Mouse (Mus musculus) lung, postnatal 0 days (tissue): ENCODE measurements around the gene Dok5. TPM values are rescaled to one million over a fixed set of nuclear protein-coding genes. Genes with fewer than 3 reads are reported as not detected.
A peak's percentile ranks its signal among the peaks of the same experiment; 100 is the strongest.

Experiments
- ATAC-seq: fragments of 200-750 bp; cut with Nextera tagmentation; 2 replicates; pipeline ENCODE4 v1.8.0; 2017; ENCODE audit warnings: moderate library complexity
- DNase-seq: peaks from one replicate; pipeline ENCODE4 v3.0.0-alpha.2; 2016; ENCODE audit warnings: low spot score
- H3K27ac ChIP-seq: fragments of 300-500 bp; sonication (generic); 2 replicates; pipeline ENCODE4 v1.5.1; 2014; ENCODE audit warnings: antibody characterized with exemption, mild to moderate bottlenecking, low read length, mixed read lengths
- H3K27me3 ChIP-seq: fragments of 300-500 bp; sonication (generic); replicated peaks from 2 replicates; pipeline ENCODE4 v1.6.1; 2014; ENCODE audit warnings: low read length, mixed read lengths; ENCODE audit not compliant: insufficient read depth
- H3K36me3 ChIP-seq: fragments of 300-500 bp; sonication (generic); 2 replicates; pipeline ENCODE4 v1.6.1; 2014; ENCODE audit warnings: low read length, mixed read lengths; ENCODE audit not compliant: insufficient read depth
- H3K4me1 ChIP-seq: fragments of 300-500 bp; sonication (generic); 2 replicates; pipeline ENCODE4 v1.6.1; 2014; ENCODE audit warnings: antibody characterized with exemption, low read depth, low read length, mixed read lengths; ENCODE audit not compliant: insufficient read depth
- H3K4me2 ChIP-seq: fragments of 300-500 bp; sonication (generic); replicated peaks from 2 replicates; pipeline ENCODE4 v1.6.1; 2014; ENCODE audit warnings: low read depth, mild to moderate bottlenecking, low read length, moderate library complexity, mixed read lengths
- H3K4me3 ChIP-seq: fragments of 300-500 bp; sonication (generic); 2 replicates; pipeline ENCODE4 v1.5.1; 2014; ENCODE audit warnings: low read depth, low read length
- H3K9ac ChIP-seq: fragments of 300-500 bp; sonication (generic); replicated peaks from 2 replicates; pipeline ENCODE4 v1.6.1; 2014; ENCODE audit warnings: low read depth, mild to moderate bottlenecking
- H3K9me3 ChIP-seq: fragments of 300-500 bp; sonication (generic); 2 replicates; pipeline ENCODE4 v1.6.1; 2016; ENCODE audit warnings: low read length, mixed read lengths
- CTCF ChIP-seq: IDR thresholded peaks from 2 replicates; pipeline ENCODE4 v1.5.1; 2016; ENCODE audit warnings: antibody characterized with exemption, mild to moderate bottlenecking
- EP300 ChIP-seq: IDR thresholded peaks from 2 replicates; pipeline ENCODE4 v1.6.1; 2016; ENCODE audit warnings: antibody characterized with exemption, mild to moderate bottlenecking, control low read depth
- WGBS: fragments of 180-500 bp; shearing (Covaris S2); extraction: QIAGEN DNeasy Blood & Tissue Kit; methylation state at CpG from one replicate; pipeline ENCODE4 v1.1.7; 2014; 5-methylcytosine and 5-hydroxymethylcytosine counted together
- polyA plus RNA-seq: library from polyadenylated mRNA; unstranded; fragments of >200 nt; fragmentation: Nextera tagmentation; extraction: Ambion mirVana; gene quantifications from 2 replicates; pipeline ENCODE4 v1.2.1, GENCODE M21; 2015

Gene Dok5
- polyA plus RNA-seq, 1 experiment from 2014 or later = 0.55 TPM

GRCm38 (mm10) chr2:170726996-170727710 is 4.5 kb upstream of the Dok5 start:
- no peak for TF ChIP-seq EP300
- no peak for TF ChIP-seq CTCF
- peaks cover 4% of the 10 kb centered on the region; the same call in 1 of the 2 replicates for H3K27me3 ChIP-seq
- H3K9me3 ChIP-seq = no peaks in the 10 kb centered on the region
- DNase-seq (no peak), ATAC-seq (no peak)
- no peak overlapping the region for H3K9ac ChIP-seq
- H3K36me3 ChIP-seq = no peaks in the 10 kb centered on the region
- no peaks in the 10 kb centered on the region for H3K4me1 ChIP-seq
- no peak overlapping the region for H3K4me2 ChIP-seq
- WGBS = 31% methylated on average over 6 of the region's 6 CpGs
- no peak overlapping the region for H3K27ac ChIP-seq
- H3K4me3 ChIP-seq = no peak overlapping the region

DNA sequence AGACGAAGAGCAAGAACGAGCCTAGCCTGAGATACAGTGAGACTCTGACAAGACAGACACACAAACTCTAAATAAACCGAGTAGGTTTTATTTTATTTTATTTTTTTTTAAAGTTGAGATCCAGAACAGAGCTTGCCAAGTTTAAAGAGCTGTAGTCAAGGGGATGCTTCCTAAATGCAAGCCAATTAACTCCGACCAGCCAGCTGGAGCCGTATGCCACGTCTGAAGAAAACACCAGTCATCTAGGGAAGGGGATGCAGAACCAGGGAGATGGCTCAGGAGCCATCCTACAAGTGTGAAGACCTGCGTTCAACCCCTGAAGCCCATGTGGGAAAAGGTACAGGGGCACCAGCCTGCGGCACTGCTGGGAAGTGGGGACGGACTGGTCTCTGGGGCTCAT is 2.7 kb upstream of the Dok5 start:
- Histone ChIP-seq H3K4me3 (no peak overlapping the region), H3K9me3 (no peaks in the 10 kb centered on the region), H3K4me1 (no peaks in the 10 kb centered on the region), H3K27me3 (peaks cover 10% of the 10 kb centered on the region; the same call in 1 of the 2 replicates), H3K4me2 (no peak overlapping the region), H3K27ac (no peak overlapping the region), H3K9ac (no peak overlapping the region), H3K36me3 (no peaks in the 10 kb centered on the region)
- DNase-seq (no peak), ATAC-seq (no peak)
- no peak for TF ChIP-seq EP300
- no peak for TF ChIP-seq CTCF
- WGBS = 87% methylated on average over 9 of the region's 9 CpGs

- no peaks in the 10 kb centered on the region for H3K9me3 ChIP-seq
- no peaks in the 10 kb centered on the region for H3K36me3 ChIP-seq
- no peak for DNase-seq
- H3K4me3 ChIP-seq = no peak overlapping the region
- peaks cover 10% of the 10 kb centered on the region; the same call in 1 of the 2 replicates for H3K27me3 ChIP-seq
- no peak for TF ChIP-seq EP300
- no peak for TF ChIP-seq CTCF
- WGBS = 42% methylated on average over 2 of the region's 2 CpGs
- H3K27ac ChIP-seq = no peak overlapping the region
- H3K4me1 ChIP-seq = no peaks in the 10 kb centered on the region
- no peak for ATAC-seq
- no peak overlapping the region for H3K4me2 ChIP-seq
- H3K9ac ChIP-seq = no peak overlapping the region
Measured at GRCm38 (mm10) chr2:170729661-170730060, 1.9 kb upstream of the Dok5 start.

DNA sequence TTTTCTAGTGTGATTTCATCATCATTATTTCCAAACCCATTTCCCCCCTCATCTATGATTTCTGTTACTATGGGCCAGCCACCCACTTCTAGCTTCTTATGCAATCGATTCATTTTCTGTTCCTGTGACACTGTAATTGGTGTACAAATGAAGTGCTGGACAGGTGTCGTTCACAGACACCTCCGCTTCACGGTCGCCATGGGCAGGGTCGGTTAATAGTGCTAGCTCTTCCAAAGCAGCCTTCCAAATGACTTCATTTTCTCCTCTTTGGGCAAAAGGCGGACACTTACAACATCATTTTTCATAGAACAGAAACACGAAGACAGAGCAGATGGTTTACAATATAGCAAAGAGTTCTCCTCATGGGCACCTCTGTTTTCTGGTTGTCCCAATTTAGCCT is 1.5 kb upstream of the Dok5 start:
- no peak for ATAC-seq

DNA sequence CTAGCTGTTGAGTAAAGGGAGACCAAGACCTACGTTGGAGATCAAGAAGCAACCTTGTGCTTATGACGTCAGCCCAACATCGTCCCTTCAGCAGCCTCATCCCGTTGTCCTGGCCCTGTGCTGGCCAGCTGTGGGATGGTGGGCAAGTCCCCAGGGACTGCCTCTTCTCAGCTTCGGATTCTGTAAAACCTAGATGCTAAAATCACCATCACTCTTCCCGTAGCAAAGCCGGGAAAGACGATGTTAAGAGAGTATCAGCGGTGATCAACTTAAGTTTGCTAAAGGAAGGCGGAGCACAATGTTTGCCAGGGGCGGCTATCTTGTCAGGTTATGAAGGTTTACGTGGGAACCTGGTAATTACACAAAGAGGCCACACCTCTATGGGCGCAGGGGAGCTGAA is 826 bp upstream of the Dok5 start:
- no peak for ATAC-seq
- Histone ChIP-seq H3K4me1 (no peaks in the 10 kb centered on the region), H3K4me3 (no peak overlapping the region), H3K27me3 (peaks cover 10% of the 10 kb centered on the region; the same call in 1 of the 2 replicates), H3K9me3 (no peaks in the 10 kb centered on the region), H3K36me3 (no peaks in the 10 kb centered on the region), H3K9ac (no peak overlapping the region), H3K27ac (no peak overlapping the region), H3K4me2 (no peak overlapping the region)
- TF ChIP-seq CTCF = no peak
- no peak for TF ChIP-seq EP300
- no peak for DNase-seq
- WGBS = 55% methylated on average over 13 of the region's 13 CpGs

More for the DNA sequence above, 1.5 kb upstream of the Dok5 start:
- Histone ChIP-seq H3K27ac (no peak overlapping the region), H3K4me3 (no peak overlapping the region), H3K4me2 (no peak overlapping the region), H3K27me3 (peaks cover 10% of the 10 kb centered on the region; the same call in 1 of the 2 replicates), H3K36me3 (no peaks in the 10 kb centered on the region), H3K4me1 (no peaks in the 10 kb centered on the region), H3K9ac (no peak overlapping the region), H3K9me3 (no peaks in the 10 kb centered on the region)
- peak; percentile 21 for DNase-seq
- WGBS = 70% methylated on average over 8 of the region's 8 CpGs
- no peak for TF ChIP-seq CTCF
- TF ChIP-seq EP300 = no peak

DNA sequence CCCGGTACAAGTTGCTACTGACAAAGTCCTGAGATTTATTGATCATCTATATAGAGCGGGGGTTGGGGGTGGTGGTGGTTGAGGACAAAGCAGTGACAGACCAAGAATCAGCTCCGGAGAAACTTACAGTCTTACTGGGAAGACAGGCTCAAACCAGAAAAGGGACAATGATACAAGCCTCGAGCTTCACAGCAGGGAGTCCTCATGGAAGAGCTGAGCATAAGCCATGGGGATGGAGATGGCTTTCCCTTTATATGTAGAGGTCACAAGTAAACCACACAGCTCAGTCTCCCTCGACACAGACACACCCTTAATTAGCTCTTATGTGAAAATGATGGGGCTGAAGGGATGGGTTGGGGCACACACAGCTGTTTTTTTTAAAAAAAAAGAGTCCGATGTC is 402 bp upstream of the Dok5 start:
- Histone ChIP-seq H3K36me3 (no peaks in the 10 kb centered on the region), H3K4me2 (peak overlapping the region; percentile 58), H3K9me3 (no peaks in the 10 kb centered on the region), H3K27me3 (peaks cover 10% of the 10 kb centered on the region; the same call in 1 of the 2 replicates), H3K4me1 (no peaks in the 10 kb centered on the region), H3K4me3 (peak overlapping the region; percentile 35; the same call in 1 of the 2 replicates), H3K27ac (no peak overlapping the region), H3K9ac (no peak overlapping the region)
- WGBS = 19% methylated on average over 6 of the region's 6 CpGs
- DNase-seq = no peak
- ATAC-seq = no peak
- no peak for TF ChIP-seq EP300
- no peak for TF ChIP-seq CTCF
